ENCODE assay signal across 15 mouse cellular contexts in genomic region chr5:53377698-53378097, GRCm38 (mm10).
DNase-seq lines count a peak whose midpoint lies in the region; ATAC-seq lines count a peak whose summit lies in the region.
"Had no signal": no experiment of that assay in that cellular context is flagged by ENCODE, and none has a peak within 500 bp of the region (broad histone marks: within the 10 kb centered on the region; RNA-seq: fewer than 3 reads in every experiment).

No protein-coding gene starts in this region.

- H3K27me3 ChIP-seq in intestine, embryonic 15.5 days (replicated peaks): no peaks in the 10 kb centered on the region
- H3K27me3 ChIP-seq: forebrain, embryonic 12.5 days; liver, embryonic 13.5 days; neural tube, embryonic 12.5 days had no signal

- H3K4me1 ChIP-seq in intestine, embryonic 15.5 days (replicated peaks): peaks cover 17% of the 10 kb centered on the region
- H3K4me1 ChIP-seq: forebrain, embryonic 12.5 days; liver, embryonic 13.5 days had no signal

- H3K4me3 ChIP-seq in intestine, embryonic 15.5 days (replicated peaks): no peak overlapping the region
- H3K4me3 ChIP-seq: forebrain, embryonic 12.5 days; liver, embryonic 13.5 days; neural tube, embryonic 12.5 days had no signal

- H3K4me2 ChIP-seq in intestine, embryonic 15.5 days (replicated peaks): no peak overlapping the region
- H3K4me2 ChIP-seq: forebrain, embryonic 12.5 days; liver, embryonic 13.5 days; neural tube, embryonic 12.5 days had no signal

- no peaks in the 10 kb centered on the region for H3K36me3 ChIP-seq in intestine, embryonic 15.5 days
- H3K36me3 ChIP-seq: forebrain, embryonic 12.5 days; liver, embryonic 13.5 days; neural tube, embryonic 12.5 days had no signal

- no peak overlapping the region for H3K9ac ChIP-seq in intestine, embryonic 15.5 days
- H3K9ac ChIP-seq: forebrain, embryonic 12.5 days; liver, embryonic 13.5 days; neural tube, embryonic 12.5 days had no signal

- peak; percentile 9 for DNase-seq in embryo, embryonic 10 days (ENCODE audit: low spot score)
- no peak for DNase-seq in embryo, embryonic 11 days
- DNase-seq in 3T3-L1 (ENCODE audit: low read depth, low spot score): peak; percentile 61
- DNase-seq in ZHBTc4 (ENCODE audit: low read depth, low spot score): peak; percentile 62
- no peak for DNase-seq in frontal cortex, postnatal 10 days (ENCODE audit: low spot score in 2 of 2)
- DNase-seq in cerebellum, adult 9-10 months: no peak
- no peak for DNase-seq in kidney, adult 9 months
- DNase-seq: cerebellum, adult 18-20 months; kidney, postnatal 4 days; liver, embryonic 13.5 days; retina, postnatal 1 day had no signal

- peak overlapping the region; percentile 20; the same call in 1 of the 2 replicates for H3K27ac ChIP-seq in intestine, embryonic 15.5 days
- H3K27ac ChIP-seq: forebrain, embryonic 12.5 days; liver, embryonic 13.5 days; neural tube, embryonic 12.5 days had no signal

- H3K9me3 ChIP-seq in intestine, embryonic 15.5 days: no peaks in the 10 kb centered on the region
- H3K9me3 ChIP-seq: forebrain, embryonic 12.5 days; liver, embryonic 13.5 days; neural tube, embryonic 12.5 days had no signal

- no peak for ATAC-seq in intestine, embryonic 15.5 days
- ATAC-seq: midbrain, embryonic 16.5 days had no signal

- 77% methylated on average over 2 of the region's 2 CpGs for WGBS in intestine, embryonic 15.5 days

Comparison
In these comparisons a context has a peak if more than half of its experiments do, and no peak if none do; other contexts are left out.
1. DNase-seq: peak in embryo, embryonic 10 days (single experiment), 3T3-L1 (single experiment) and ZHBTc4 (single experiment); none in embryo, embryonic 11 days (single experiment), frontal cortex, postnatal 10 days (0 of 2), cerebellum, adult 9-10 months (single experiment) and kidney, adult 9 months (single experiment).